Mouse (Mus musculus) C2C12 (cell line): ENCODE data around the gene Dgat2l6.
A peak's percentile ranks its signal among the peaks of the same experiment; 100 is the strongest.

Experiments used
- CTCF ChIP-seq: IDR thresholded peaks from one replicate; pipeline ENCODE4 v1.5.1; 2011; ENCODE audit not compliant: control insufficient read depth, insufficient read depth, insufficient read length
- USF1 ChIP-seq: IDR thresholded peaks from one replicate; pipeline ENCODE4 v1.6.1; 2011; ENCODE audit warnings: low read depth, mild to moderate bottlenecking, control low read depth, moderate library complexity

DNA sequence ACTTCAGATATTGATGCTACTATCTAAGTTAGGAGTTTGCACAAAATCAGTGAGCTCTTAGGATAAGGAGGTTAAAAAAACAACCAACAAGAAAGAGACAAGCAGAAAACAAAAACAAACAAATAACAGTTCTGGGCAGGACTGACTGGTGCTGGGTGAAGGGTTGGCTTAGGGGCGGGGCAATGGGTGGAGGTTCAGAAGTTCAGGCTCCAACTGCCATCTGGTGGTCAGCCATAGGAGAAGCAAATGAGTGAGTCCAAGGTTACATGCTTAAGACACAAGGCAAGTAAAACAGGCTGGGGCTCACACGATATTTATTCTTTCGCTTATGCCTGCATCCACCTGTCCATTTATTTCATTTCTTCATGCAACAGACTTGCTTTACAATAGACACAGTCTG, 44.3 kb upstream of the Dgat2l6 start:
- no peak for TF ChIP-seq USF1
- peak; percentile 22 for TF ChIP-seq CTCF
